Mouse (Mus musculus) embryonic fibroblast, embryonic 13.5 days (primary cell): ENCODE measurements around the gene Clic6.

Source experiments
- CTCF ChIP-seq: IDR thresholded peaks from 2 replicates; pipeline ENCODE4 v1.5.1; 2011; ENCODE audit warnings: mild to moderate bottlenecking, control low read depth, low read length, moderate library complexity, borderline replicate concordance; ENCODE audit not compliant: insufficient read depth
- POLR2A ChIP-seq: IDR thresholded peaks from 2 replicates; pipeline ENCODE4 v1.6.1; 2011; ENCODE audit warnings: low read depth, mild to moderate bottlenecking, control low read depth, low read length, moderate library complexity

GRCm38 (mm10) chr16:92487086-92487485 is 1.6 kb downstream of the Clic6 start:
- TF ChIP-seq POLR2A (no peak), CTCF (no peak)
